Mouse (Mus musculus) hindbrain, embryonic 15.5 days (tissue): ENCODE measurements at regions not wholly inside any gene's neighbourhood (a gene's known extent, or its start where the extent isn't known, plus 50 kb on each side); places are given as distances from the start of the nearest gene placed in this dataset.

Source experiments
- ATAC-seq: fragments of 200-750 bp; cut with Nextera tagmentation; 2 replicates; pipeline ENCODE4 v1.8.0; 2017; ENCODE audit warnings: low read depth, moderate number of reproducible peaks, moderate TSS enrichment; ENCODE audit not compliant: low FRiP score
- H3K27ac ChIP-seq: fragments of 300-500 bp; sonication (generic); replicated peaks from 2 replicates; pipeline ENCODE4 v1.5.1; 2015; ENCODE audit warnings: mild to moderate bottlenecking, inconsistent platforms
- H3K27me3 ChIP-seq: fragments of 300-500 bp; sonication (generic); 2 replicates; pipeline ENCODE4 v1.6.1; 2015; ENCODE audit warnings: control low read depth, inconsistent platforms
- H3K36me3 ChIP-seq: fragments of 300-500 bp; sonication (generic); 2 replicates; pipeline ENCODE4 v1.6.1; 2015; ENCODE audit warnings: control low read depth, inconsistent platforms
- H3K4me1 ChIP-seq: fragments of 300-500 bp; sonication (generic); replicated peaks from 2 replicates; pipeline ENCODE4 v1.6.1; 2015; ENCODE audit warnings: control low read depth, inconsistent platforms
- H3K4me2 ChIP-seq: fragments of 300-500 bp; sonication (generic); 2 replicates; pipeline ENCODE4 v1.6.1; 2015; ENCODE audit warnings: moderate library complexity, mild to moderate bottlenecking, inconsistent platforms
- H3K4me3 ChIP-seq: fragments of 300-500 bp; sonication (generic); 2 replicates; pipeline ENCODE4 v1.5.1; 2015; ENCODE audit warnings: mild to moderate bottlenecking, inconsistent platforms
- H3K9ac ChIP-seq: fragments of 300-500 bp; sonication (generic); 2 replicates; pipeline ENCODE4 v1.6.1; 2015; ENCODE audit warnings: inconsistent platforms
- H3K9me3 ChIP-seq: fragments of 300-500 bp; sonication (generic); 2 replicates; pipeline ENCODE4 v1.6.1; 2016; ENCODE audit warnings: control low read depth, inconsistent platforms
- WGBS: fragments of 180-500 bp; shearing (Covaris S2); methylation state at CpG from one replicate; pipeline ENCODE4 v1.1.7; 2015; 5-methylcytosine and 5-hydroxymethylcytosine counted together

- Histone ChIP-seq H3K27me3 (no peaks in the 10 kb centered on the region; the same call in 1 of the 2 replicates), H3K27ac (no peak overlapping the region), H3K4me1 (no peaks in the 10 kb centered on the region), H3K9me3 (no peaks in the 10 kb centered on the region), H3K4me2 (no peak overlapping the region), H3K4me3 (no peak overlapping the region), H3K36me3 (no peaks in the 10 kb centered on the region), H3K9ac (no peak overlapping the region)
- WGBS, result 52% methylated on average over 6 of the region's 6 CpGs
- ATAC-seq, result no peak
These were observed 222.5 kb upstream of the Prox1 start for GRCm38 (mm10) chr1:190393061-190393460.

GRCm38 (mm10) chr1:190388853-190389252 is 218.3 kb upstream of the Prox1 start:
- H3K9ac ChIP-seq, result no peak overlapping the region
- peaks cover 2% of the 10 kb centered on the region; the same call in 1 of the 2 replicates for H3K27me3 ChIP-seq
- H3K4me2 ChIP-seq, result no peak overlapping the region
- no peak overlapping the region for H3K4me3 ChIP-seq
- no peaks in the 10 kb centered on the region for H3K36me3 ChIP-seq
- no peak for ATAC-seq
- H3K4me1 ChIP-seq, result 0 out of 2 replicates have a peak, but pooled peaks cover 5% of the 10 kb centered on the region
- H3K9me3 ChIP-seq, result no peaks in the 10 kb centered on the region
- no peak overlapping the region for H3K27ac ChIP-seq
- WGBS, result 89% methylated on average over 4 of the region's 4 CpGs

DNA sequence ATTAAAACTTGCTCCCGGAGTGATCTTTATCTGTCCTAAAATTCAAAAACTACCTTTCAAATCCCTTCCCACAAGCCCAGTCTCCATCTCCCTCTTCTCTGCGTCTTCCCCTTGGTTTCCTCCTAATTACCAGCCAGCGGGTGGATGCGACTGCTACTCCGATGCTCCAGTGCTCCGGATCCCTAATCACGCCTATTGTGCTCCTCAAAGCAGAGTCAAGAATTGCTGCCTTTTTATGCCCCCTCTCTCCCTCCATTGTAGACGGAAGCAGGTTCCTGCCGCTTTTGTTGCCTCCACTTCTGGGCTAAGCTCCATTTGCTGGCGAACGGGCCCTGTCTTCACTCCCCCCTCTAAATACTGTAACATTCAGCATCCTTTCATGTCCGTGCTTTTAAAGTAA is 214.0 kb upstream of the Prox1 start:
- no peak overlapping the region for H3K4me3 ChIP-seq
- WGBS, result 37% methylated on average over 12 of the region's 12 CpGs
- no peak overlapping the region for H3K27ac ChIP-seq
- 0 out of 2 replicates have a peak overlapping the region, but pooled peaks have one; percentile 9 for H3K4me2 ChIP-seq
- H3K27me3 ChIP-seq, result peaks cover 2% of the 10 kb centered on the region; the same call in 1 of the 2 replicates
- H3K9ac ChIP-seq, result no peak overlapping the region
- no peaks in the 10 kb centered on the region for H3K36me3 ChIP-seq
- no peak for ATAC-seq
- no peaks in the 10 kb centered on the region for H3K9me3 ChIP-seq
- H3K4me1 ChIP-seq, result peaks cover 13% of the 10 kb centered on the region; the same call in 1 of the 2 replicates

DNA sequence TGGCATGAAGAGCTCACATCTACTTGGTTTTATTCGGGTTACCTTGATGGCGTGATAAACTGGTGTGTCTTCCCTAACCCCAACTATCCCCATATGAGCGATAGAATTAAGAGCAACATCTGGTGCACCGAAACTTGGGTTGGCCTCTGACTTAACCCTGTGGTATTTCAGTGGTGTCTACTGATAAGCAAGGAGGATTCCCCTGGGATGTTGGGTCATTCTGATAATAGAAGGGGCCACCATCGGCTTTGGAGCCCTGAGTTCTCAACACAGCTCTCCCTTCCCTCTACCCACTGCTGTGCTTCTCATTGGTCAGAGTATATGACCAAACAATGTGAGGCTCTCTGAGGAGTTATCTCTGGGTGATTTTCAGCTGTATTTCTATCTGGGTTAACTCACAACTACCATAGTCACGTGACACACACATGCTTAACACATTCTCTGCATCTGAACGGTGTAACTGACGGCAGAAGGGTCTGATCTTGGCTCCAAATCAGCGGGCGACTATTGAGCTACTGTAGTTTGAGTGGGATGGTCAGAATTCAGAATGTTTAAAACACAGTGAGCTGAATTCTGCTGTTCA is 212.8 kb upstream of the Prox1 start:
- ATAC-seq, result no peak
- no peak overlapping the region for H3K4me2 ChIP-seq
- H3K9ac ChIP-seq, result no peak overlapping the region
- H3K9me3 ChIP-seq, result no peaks in the 10 kb centered on the region
- H3K27ac ChIP-seq, result no peak overlapping the region
- H3K27me3 ChIP-seq, result 0 out of 2 replicates have a peak, but pooled peaks cover 2% of the 10 kb centered on the region
- no peak overlapping the region for H3K4me3 ChIP-seq
- no peaks in the 10 kb centered on the region for H3K36me3 ChIP-seq
- 86% methylated on average over 10 of the region's 10 CpGs for WGBS
- peaks cover 13% of the 10 kb centered on the region; the same call in 1 of the 2 replicates for H3K4me1 ChIP-seq

- H3K27me3 ChIP-seq, result no peaks in the 10 kb centered on the region
- H3K4me2 ChIP-seq, result no peak overlapping the region
- 26% methylated on average over 10 of the region's 10 CpGs for WGBS
- no peak overlapping the region for H3K9ac ChIP-seq
- no peak for ATAC-seq
- H3K4me3 ChIP-seq, result no peak overlapping the region
- no peaks in the 10 kb centered on the region for H3K36me3 ChIP-seq
- H3K9me3 ChIP-seq, result no peaks in the 10 kb centered on the region
- H3K4me1 ChIP-seq, result peaks cover 18% of the 10 kb centered on the region
- H3K27ac ChIP-seq, result no peak overlapping the region
These were observed 209.6 kb upstream of the Prox1 start for GRCm38 (mm10) chr1:190380151-190380550.

GRCm38 (mm10) chr1:190375160-190375880 is 204.8 kb upstream of the Prox1 start:
- Histone ChIP-seq H3K36me3 (no peaks in the 10 kb centered on the region), H3K9me3 (no peaks in the 10 kb centered on the region), H3K4me2 (peak overlapping the region; percentile 22), H3K27ac (no peak overlapping the region), H3K9ac (no peak overlapping the region), H3K4me1 (peaks cover 15% of the 10 kb centered on the region), H3K4me3 (no peak overlapping the region), H3K27me3 (no peaks in the 10 kb centered on the region)
- ATAC-seq, result no peak
- WGBS, result 26% methylated on average over 22 of the region's 22 CpGs

DNA sequence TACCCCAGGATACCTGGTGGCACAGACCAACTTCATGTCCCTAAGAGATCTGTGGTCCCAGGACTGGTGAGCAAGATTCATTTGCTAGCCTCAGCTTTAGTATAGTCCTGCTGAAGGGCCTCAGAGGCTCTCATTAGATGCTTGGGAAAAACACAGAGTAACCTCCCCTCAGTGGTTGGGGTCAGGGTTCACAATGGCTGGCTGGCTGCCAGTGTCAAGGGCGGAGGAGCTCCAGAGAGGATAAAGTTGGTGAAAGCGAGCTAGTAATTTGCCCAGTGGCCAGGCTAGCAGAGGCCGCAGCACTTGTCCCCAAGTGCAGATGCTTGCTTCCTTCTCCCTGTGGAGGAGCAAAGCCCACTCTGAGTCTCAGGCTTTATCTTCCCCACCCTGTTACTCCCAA is 203.8 kb upstream of the Prox1 start:
- 47% methylated on average over 3 of the region's 3 CpGs for WGBS
- H3K9ac ChIP-seq, result no peak overlapping the region
- no peaks in the 10 kb centered on the region for H3K36me3 ChIP-seq
- no peaks in the 10 kb centered on the region for H3K9me3 ChIP-seq
- no peak overlapping the region for H3K27ac ChIP-seq
- H3K4me1 ChIP-seq, result peaks cover 9% of the 10 kb centered on the region
- ATAC-seq, result no peak
- no peak overlapping the region for H3K4me3 ChIP-seq
- H3K27me3 ChIP-seq, result no peaks in the 10 kb centered on the region
- no peak overlapping the region for H3K4me2 ChIP-seq

DNA sequence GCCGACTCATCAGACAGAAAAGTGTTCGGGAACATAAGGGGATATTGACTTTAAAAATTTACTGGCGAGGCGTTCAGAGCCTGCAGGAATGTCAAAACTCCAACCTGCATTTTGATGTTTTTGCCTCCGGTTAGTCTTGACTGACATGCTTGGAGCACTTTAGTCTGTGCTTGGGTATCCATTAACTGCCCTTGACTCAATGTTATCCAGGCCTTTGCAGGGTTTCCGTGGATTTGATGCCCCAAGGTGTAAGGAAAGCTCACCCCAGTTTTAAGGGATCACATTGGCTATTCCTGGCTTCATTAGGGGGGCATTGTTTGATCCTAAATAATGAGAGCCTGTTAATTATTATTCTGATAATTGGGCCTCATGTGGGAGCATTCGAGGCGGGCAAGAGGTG is 196.1 kb upstream of the Prox1 start:
- Histone ChIP-seq H3K27me3 (no peaks in the 10 kb centered on the region), H3K4me1 (no peaks in the 10 kb centered on the region), H3K9me3 (no peaks in the 10 kb centered on the region), H3K4me2 (no peak overlapping the region), H3K27ac (no peak overlapping the region), H3K9ac (no peak overlapping the region), H3K4me3 (no peak overlapping the region), H3K36me3 (no peaks in the 10 kb centered on the region)
- 63% methylated on average over 8 of the region's 8 CpGs for WGBS
- no peak for ATAC-seq

DNA sequence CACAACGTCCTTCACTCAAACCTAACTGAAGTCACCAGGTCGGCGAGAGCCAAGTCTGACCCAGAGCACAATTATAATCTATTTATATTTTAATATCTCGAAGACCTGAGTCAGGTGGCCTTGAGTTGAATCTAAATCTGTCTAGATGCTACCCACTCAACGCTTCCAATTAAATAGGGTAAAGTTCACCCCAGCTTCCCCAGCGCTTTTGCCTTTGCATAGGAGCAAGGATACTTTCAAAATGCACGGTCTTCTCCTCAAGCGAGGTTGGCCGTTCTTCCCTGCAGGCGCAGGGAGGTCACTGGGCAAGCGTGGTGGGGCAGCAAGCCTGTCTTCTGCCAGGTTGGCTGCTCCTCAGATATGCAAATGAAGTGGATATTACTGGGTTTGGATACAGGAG is 194.6 kb upstream of the Prox1 start:
- Histone ChIP-seq H3K27me3 (no peaks in the 10 kb centered on the region; the same call in 1 of the 2 replicates), H3K27ac (no peak overlapping the region), H3K36me3 (no peaks in the 10 kb centered on the region), H3K4me3 (no peak overlapping the region), H3K9ac (no peak overlapping the region), H3K4me1 (no peaks in the 10 kb centered on the region), H3K4me2 (no peak overlapping the region), H3K9me3 (no peaks in the 10 kb centered on the region)
- no peak for ATAC-seq
- 88% methylated on average over 11 of the region's 11 CpGs for WGBS

GRCm38 (mm10) chr1:190360661-190361060 is 190.1 kb upstream of the Prox1 start:
- H3K4me3 ChIP-seq, result no peak overlapping the region
- no peak overlapping the region for H3K4me2 ChIP-seq
- no peak overlapping the region for H3K9ac ChIP-seq
- H3K27me3 ChIP-seq, result no peaks in the 10 kb centered on the region; the same call in 1 of the 2 replicates
- ATAC-seq, result no peak
- H3K27ac ChIP-seq, result no peak overlapping the region
- H3K36me3 ChIP-seq, result no peaks in the 10 kb centered on the region
- 93% methylated on average over 5 of the region's 5 CpGs for WGBS
- H3K4me1 ChIP-seq, result no peaks in the 10 kb centered on the region
- H3K9me3 ChIP-seq, result no peaks in the 10 kb centered on the region

GRCm38 (mm10) chr1:190357779-190358178 is 187.3 kb upstream of the Prox1 start:
- 77% methylated on average over 5 of the region's 5 CpGs for WGBS
- Histone ChIP-seq H3K27ac (no peak overlapping the region), H3K4me2 (no peak overlapping the region), H3K36me3 (no peaks in the 10 kb centered on the region), H3K4me1 (no peaks in the 10 kb centered on the region), H3K9me3 (no peaks in the 10 kb centered on the region), H3K4me3 (no peak overlapping the region), H3K9ac (no peak overlapping the region), H3K27me3 (no peaks in the 10 kb centered on the region; the same call in 1 of the 2 replicates)
- no peak for ATAC-seq

DNA sequence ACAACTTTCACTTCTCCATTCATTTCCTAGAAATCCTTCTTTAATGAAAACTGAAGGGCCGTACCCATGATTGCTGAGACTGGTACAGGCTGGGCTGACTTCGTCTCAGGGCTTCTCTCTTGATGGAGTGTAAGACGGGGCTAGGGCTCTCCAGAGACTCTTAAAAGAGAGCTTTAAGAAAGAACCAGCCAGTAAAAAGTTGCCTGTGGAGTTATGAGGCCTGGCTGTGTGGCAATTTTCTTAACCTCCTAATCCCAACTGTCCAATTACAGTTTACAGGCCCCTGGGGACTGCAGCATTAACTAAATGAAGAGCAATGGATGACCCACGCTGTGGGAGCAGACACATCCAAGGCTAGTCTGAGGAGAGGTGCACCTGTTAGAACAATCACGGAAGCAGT is 177.1 kb upstream of the Prox1 start:
- Histone ChIP-seq H3K4me2 (no peak overlapping the region), H3K4me3 (no peak overlapping the region), H3K4me1 (no peaks in the 10 kb centered on the region), H3K27me3 (no peaks in the 10 kb centered on the region), H3K36me3 (no peaks in the 10 kb centered on the region), H3K9me3 (no peaks in the 10 kb centered on the region), H3K27ac (no peak overlapping the region), H3K9ac (no peak overlapping the region)
- 67% methylated on average over 5 of the region's 5 CpGs for WGBS
- ATAC-seq, result no peak
